Mouse (Mus musculus) kidney, adult 9 months (tissue): ENCODE data around the gene Olfr734.

Experiments used
- DNase-seq: peaks from one replicate; pipeline ENCODE4 v3.0.0; 2022

Olfr734 gene

DNA sequence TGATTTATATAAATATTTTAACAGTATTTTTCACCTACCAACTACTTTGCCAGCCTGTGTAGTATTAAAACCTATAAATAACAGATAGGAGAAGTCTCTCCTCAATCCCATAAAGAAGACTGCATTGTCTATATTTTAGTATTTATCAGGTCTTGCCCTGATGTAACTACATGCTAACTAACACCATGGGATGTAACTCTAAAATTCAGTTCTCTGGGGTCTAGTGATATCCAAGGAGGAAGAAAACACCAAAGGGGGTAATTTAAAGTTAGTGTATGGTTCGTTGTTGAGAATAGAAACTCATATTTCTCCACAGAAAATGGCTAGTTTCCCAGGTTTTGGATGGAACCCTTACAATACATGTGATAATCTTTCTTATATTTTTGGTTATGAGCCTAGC, at the start of gene Olfr734:
TSS of gene Olfr734 (minus strand) at position 101 of the 400 bp plus-strand sequence.
- no peak for DNase-seq

GRCm38 (mm10) chr14:50363561-50363960, 37.0 kb upstream of the Olfr734 start:
- DNase-seq = no peak

DNA sequence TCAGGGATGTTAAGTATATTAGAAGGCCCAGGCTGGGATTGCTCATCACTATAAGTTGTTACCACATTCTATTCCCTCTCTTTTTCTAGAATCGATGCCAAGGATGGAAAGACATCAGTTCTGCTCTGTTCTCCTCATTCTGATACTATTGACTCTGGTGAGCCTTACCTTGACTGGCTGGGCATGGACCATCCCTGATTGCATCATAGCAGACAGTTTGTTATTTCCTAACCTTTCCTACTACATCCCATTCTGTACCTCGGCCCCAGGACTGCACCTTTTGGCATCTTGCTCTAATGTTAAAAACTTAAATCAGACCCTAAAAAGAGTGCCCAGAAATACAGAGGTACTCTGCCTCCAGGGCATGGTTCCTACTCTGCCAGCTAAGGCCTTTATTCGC, 33.9 kb upstream of the Olfr734 start:
- no peak for DNase-seq

GRCm38 (mm10) chr14:50357593-50357992, 31.0 kb upstream of the Olfr734 start, which contains the start of gene Tlr11:
TSS of gene Tlr11 (plus strand) at chr14:50357914.
- DNase-seq = no peak

DNA sequence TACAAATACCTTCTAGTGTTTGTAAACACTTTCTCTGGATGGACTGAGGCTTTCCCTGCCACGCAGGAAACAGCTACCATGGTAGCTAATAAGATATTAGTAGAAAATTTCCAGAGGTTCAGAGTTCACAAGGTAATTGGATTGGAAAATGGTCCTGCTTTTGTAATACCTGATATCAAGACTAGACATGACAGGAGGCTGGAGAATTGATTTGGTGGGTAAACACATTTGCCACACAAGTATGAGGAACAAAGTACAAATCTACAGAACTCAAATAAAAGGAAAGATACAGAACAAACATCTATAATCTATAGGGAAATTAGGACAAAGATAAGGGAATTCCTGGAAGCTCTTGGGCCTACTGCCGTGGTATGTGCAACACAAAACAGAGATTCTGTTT, 30.2 kb upstream of the Olfr734 start:
- DNase-seq = no peak

DNA sequence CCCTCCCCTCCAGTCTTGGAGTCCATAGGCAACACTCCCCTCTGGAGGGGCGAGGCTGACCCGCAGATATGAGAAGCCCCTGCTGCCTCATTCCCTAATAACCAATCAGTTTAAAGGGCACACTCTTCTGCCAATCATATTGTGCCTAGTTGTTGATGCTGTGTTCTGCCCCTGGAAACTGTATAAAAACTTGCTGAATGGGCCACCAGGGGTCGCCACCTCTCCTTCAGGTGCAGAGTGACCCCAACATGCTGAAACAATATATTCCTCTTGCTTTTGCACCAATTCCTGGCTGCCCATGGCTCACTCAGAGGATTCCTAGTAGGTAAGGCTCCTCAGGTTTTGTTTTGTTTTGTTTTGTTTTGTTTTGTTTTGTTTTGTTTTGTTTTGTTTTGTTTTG, 25.9 kb upstream of the Olfr734 start:
- DNase-seq = peak; percentile 29

DNA sequence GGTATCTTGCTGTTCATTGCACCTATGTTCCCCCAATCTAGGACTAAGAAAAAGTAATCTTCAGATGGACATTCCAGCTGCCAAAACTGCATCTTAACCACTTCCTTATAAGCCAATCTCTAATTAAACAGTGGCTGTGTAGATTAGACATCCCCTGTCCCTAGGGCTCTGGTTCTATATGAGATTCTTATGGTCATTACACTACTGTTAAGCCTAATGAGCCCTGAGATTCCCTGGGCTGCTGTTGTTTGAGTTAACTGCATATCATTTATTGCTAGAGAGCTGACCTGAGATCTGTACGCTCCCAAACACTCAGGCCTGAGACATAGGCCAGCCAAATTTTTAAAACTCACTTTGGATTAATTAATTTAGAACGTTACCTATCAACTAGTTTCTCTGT, 22.2 kb upstream of the Olfr734 start, which contains the start of gene Olfr735:
TSS of gene Olfr735 (minus strand) at position 77 of the 400 bp plus-strand sequence.
- no peak for DNase-seq

- DNase-seq = no peak
These were observed 25.1 kb downstream of the Olfr734 start, which contains the start of gene Olfr733 for GRCm38 (mm10) chr14:50301422-50301821. TSS of gene Olfr733 (minus strand) at chr14:50301522.

- no peak for DNase-seq
These were observed 42.5 kb downstream of the Olfr734 start, which contains the start of gene Olfr732 for GRCm38 (mm10) chr14:50284106-50284505. TSS of gene Olfr732 (minus strand) at chr14:50284206.
